Mouse (Mus musculus) heart, postnatal 0 days (tissue): ENCODE measurements at regions not wholly inside any gene's neighbourhood (a gene's known extent, or its start where the extent isn't known, plus 50 kb on each side); places are given as distances from the start of the nearest gene placed in this dataset.
A peak's percentile ranks its signal among the peaks of the same experiment; 100 is the strongest.

Source experiments
- ATAC-seq: fragments of 200-750 bp; cut with Nextera tagmentation; 2 replicates; pipeline ENCODE4 v1.8.0; 2017; ENCODE audit warnings: low read depth, moderate number of reproducible peaks, moderate library complexity; ENCODE audit not compliant: insufficient read depth
- DNase-seq: peaks from one replicate; pipeline ENCODE4 v3.0.0-alpha.2; 2016; ENCODE audit warnings: low spot score
- H3K27ac ChIP-seq: fragments of 300-500 bp; sonication (generic); 2 replicates; pipeline ENCODE4 v1.5.1; 2014; ENCODE audit warnings: low read depth, mild to moderate bottlenecking
- H3K27me3 ChIP-seq: fragments of 300-500 bp; sonication (generic); 2 replicates; pipeline ENCODE4 v1.6.1; 2014; ENCODE audit warnings: low read length, mixed read lengths; ENCODE audit not compliant: control insufficient read depth, insufficient read depth
- H3K36me3 ChIP-seq: fragments of 300-500 bp; sonication (generic); replicated peaks from 2 replicates; pipeline ENCODE4 v1.6.1; 2014; ENCODE audit warnings: low read length, mixed read lengths; ENCODE audit not compliant: control insufficient read depth, insufficient read depth
- H3K4me1 ChIP-seq: fragments of 300-500 bp; sonication (generic); 2 replicates; pipeline ENCODE4 v1.6.1; 2014; ENCODE audit warnings: antibody characterized with exemption; ENCODE audit not compliant: control insufficient read depth, insufficient read depth
- H3K4me2 ChIP-seq: fragments of 300-500 bp; sonication (generic); 2 replicates; pipeline ENCODE4 v1.6.1; 2014; ENCODE audit warnings: low read depth, mild to moderate bottlenecking, low read length, moderate library complexity
- H3K4me3 ChIP-seq: fragments of 300-500 bp; sonication (generic); 2 replicates; pipeline ENCODE4 v1.5.1; 2014; ENCODE audit warnings: low read depth, low read length
- H3K9ac ChIP-seq: fragments of 300-500 bp; sonication (generic); replicated peaks from 2 replicates; pipeline ENCODE4 v1.6.1; 2014; ENCODE audit warnings: low read depth, low read length, mixed read lengths
- H3K9me3 ChIP-seq: fragments of 300-500 bp; sonication (generic); replicated peaks from 2 replicates; pipeline ENCODE4 v1.6.1; 2016; ENCODE audit warnings: low read length; ENCODE audit not compliant: control insufficient read depth
- CTCF ChIP-seq: IDR thresholded peaks from 2 replicates; pipeline ENCODE4 v1.5.1; 2016; ENCODE audit warnings: antibody characterized with exemption, control low read depth, low read depth
- EP300 ChIP-seq: IDR thresholded peaks from 2 replicates; pipeline ENCODE4 v1.6.1; 2016; ENCODE audit warnings: antibody characterized with exemption, low read depth
- WGBS: fragments of 180-500 bp; shearing (Covaris S2); extraction: QIAGEN DNeasy Blood & Tissue Kit; methylation state at CpG from one replicate; pipeline ENCODE4 v1.1.7; 2014; 5-methylcytosine and 5-hydroxymethylcytosine counted together

GRCm38 (mm10) chr6:94405371-94406076, 94.6 kb upstream of the Slc25a26 start:
- WGBS = 61% methylated on average over 8 of the region's 8 CpGs
- Histone ChIP-seq H3K4me2 (no peak overlapping the region), H3K36me3 (no peaks in the 10 kb centered on the region), H3K27ac (no peak overlapping the region), H3K4me1 (peaks cover 11% of the 10 kb centered on the region), H3K9ac (no peak overlapping the region), H3K27me3 (no peaks in the 10 kb centered on the region), H3K4me3 (no peak overlapping the region), H3K9me3 (no peaks in the 10 kb centered on the region)
- ATAC-seq (no peak), DNase-seq (no peak)
- TF ChIP-seq EP300 (no peak), CTCF (no peak)

- H3K9me3 ChIP-seq = no peaks in the 10 kb centered on the region
- no peak overlapping the region for H3K9ac ChIP-seq
- ATAC-seq (no peak), DNase-seq (no peak)
- H3K36me3 ChIP-seq = no peaks in the 10 kb centered on the region
- H3K4me3 ChIP-seq = no peak overlapping the region
- H3K4me1 ChIP-seq = no peaks in the 10 kb centered on the region
- H3K27me3 ChIP-seq = no peaks in the 10 kb centered on the region
- WGBS = 69% methylated on average over 9 of the region's 9 CpGs
- TF ChIP-seq CTCF (no peak), EP300 (no peak)
- H3K27ac ChIP-seq = no peak overlapping the region
- no peak overlapping the region for H3K4me2 ChIP-seq
These were observed 98.3 kb upstream of the Slc25a26 start for GRCm38 (mm10) chr6:94401617-94402481.

- no peaks in the 10 kb centered on the region for H3K4me1 ChIP-seq
- no peak overlapping the region for H3K9ac ChIP-seq
- H3K36me3 ChIP-seq = no peaks in the 10 kb centered on the region
- DNase-seq = no peak
- no peak overlapping the region for H3K27ac ChIP-seq
- H3K4me2 ChIP-seq = no peak overlapping the region
- WGBS = 64% methylated on average over 14 of the region's 14 CpGs
- no peaks in the 10 kb centered on the region for H3K9me3 ChIP-seq
- ATAC-seq = no peak
- H3K4me3 ChIP-seq = no peak overlapping the region
- TF ChIP-seq EP300 (no peak), CTCF (no peak)
- no peaks in the 10 kb centered on the region for H3K27me3 ChIP-seq
These were observed 99.0 kb upstream of the Slc25a26 start for GRCm38 (mm10) chr6:94401061-94401591.

- DNase-seq = peak; percentile 49
- peak; percentile 64 for ATAC-seq
- Histone ChIP-seq H3K36me3 (no peaks in the 10 kb centered on the region), H3K4me3 (no peak overlapping the region), H3K9ac (no peak overlapping the region), H3K4me2 (no peak overlapping the region), H3K27ac (no peak overlapping the region), H3K9me3 (no peaks in the 10 kb centered on the region), H3K27me3 (no peaks in the 10 kb centered on the region), H3K4me1 (no peaks in the 10 kb centered on the region)
- TF ChIP-seq CTCF (peak; percentile 85), EP300 (no peak)
- WGBS = 40% methylated on average over 13 of the region's 13 CpGs
These were observed 99.6 kb upstream of the Slc25a26 start for GRCm38 (mm10) chr6:94400471-94401051.

GRCm38 (mm10) chr6:94391134-94391533, 107.4 kb upstream of the Magi1 start:
- Histone ChIP-seq H3K9ac (no peak overlapping the region), H3K4me2 (no peak overlapping the region), H3K9me3 (no peaks in the 10 kb centered on the region), H3K27me3 (no peaks in the 10 kb centered on the region), H3K36me3 (no peaks in the 10 kb centered on the region), H3K4me1 (peaks cover 56% of the 10 kb centered on the region), H3K27ac (peak overlapping the region; percentile 88), H3K4me3 (no peak overlapping the region)
- no peak for ATAC-seq
- 30% methylated on average over 5 of the region's 5 CpGs for WGBS
- DNase-seq = no peak
- TF ChIP-seq EP300 (no peak), CTCF (no peak)
